Mouse (Mus musculus) hindbrain, embryonic 11.5 days (tissue): ENCODE results near the gene Klf13. TPM values are rescaled to one million over a fixed set of nuclear protein-coding genes. Genes with fewer than 3 reads are reported as not detected.

Experiments used
- ATAC-seq: fragments of 200-750 bp; cut with Nextera tagmentation; 2 replicates; pipeline ENCODE4 v1.8.0; 2017; ENCODE audit warnings: mild to moderate bottlenecking, moderate TSS enrichment, moderate library complexity; ENCODE audit not compliant: low FRiP score
- DNase-seq: peaks from one replicate; pipeline ENCODE4 v3.0.0-alpha.2; 2015; ENCODE audit warnings: low spot score
- H3K27ac ChIP-seq: fragments of 300-500 bp; sonication (generic); 2 replicates; pipeline ENCODE4 v1.5.1; 2014; ENCODE audit warnings: mild to moderate bottlenecking, low read depth, low read length
- H3K27me3 ChIP-seq: fragments of 300-500 bp; sonication (generic); 2 replicates; pipeline ENCODE4 v1.6.1; 2014; ENCODE audit warnings: mild to moderate bottlenecking, low read length, moderate library complexity, mixed read lengths; ENCODE audit not compliant: control insufficient read depth, insufficient read depth
- H3K36me3 ChIP-seq: fragments of 300-500 bp; sonication (generic); 2 replicates; pipeline ENCODE4 v1.6.1; 2014; ENCODE audit warnings: mild to moderate bottlenecking, low read length, moderate library complexity, mixed read lengths; ENCODE audit not compliant: control insufficient read depth, insufficient read depth
- H3K4me1 ChIP-seq: fragments of 300-500 bp; sonication (generic); replicated peaks from 2 replicates; pipeline ENCODE4 v1.6.1; 2014; ENCODE audit warnings: low read length, mixed read lengths; ENCODE audit not compliant: control insufficient read depth, insufficient read depth
- H3K4me2 ChIP-seq: fragments of 300-500 bp; sonication (generic); replicated peaks from 2 replicates; pipeline ENCODE4 v1.6.1; 2014; ENCODE audit warnings: mild to moderate bottlenecking, low read depth, low read length
- H3K4me3 ChIP-seq: fragments of 300-500 bp; sonication (generic); 2 replicates; pipeline ENCODE4 v1.5.1; 2014; ENCODE audit warnings: low read depth, low read length
- H3K9ac ChIP-seq: fragments of 300-500 bp; sonication (generic); 2 replicates; pipeline ENCODE4 v1.6.1; 2014; ENCODE audit warnings: low read depth, low read length
- H3K9me3 ChIP-seq: fragments of 300-500 bp; sonication (generic); 2 replicates; pipeline ENCODE4 v1.6.1; 2016; ENCODE audit warnings: low read length; ENCODE audit not compliant: control insufficient read depth
- WGBS: fragments of 180-500 bp; shearing (Covaris S2); extraction: QIAGEN DNeasy Blood & Tissue Kit; methylation state at CpG from one replicate; pipeline ENCODE4 v1.1.7; 2014; 5-methylcytosine and 5-hydroxymethylcytosine counted together
- polyA plus RNA-seq: library from polyadenylated mRNA; unstranded; fragments of >200 nt; fragmentation: Nextera tagmentation; extraction: Ambion mirVana; gene quantifications from 2 replicates; pipeline ENCODE4 v1.2.1, GENCODE M21; 2014

Gene Klf13
- polyA plus RNA-seq, 1 experiment from 2014 or later: 35.4 TPM

DNA sequence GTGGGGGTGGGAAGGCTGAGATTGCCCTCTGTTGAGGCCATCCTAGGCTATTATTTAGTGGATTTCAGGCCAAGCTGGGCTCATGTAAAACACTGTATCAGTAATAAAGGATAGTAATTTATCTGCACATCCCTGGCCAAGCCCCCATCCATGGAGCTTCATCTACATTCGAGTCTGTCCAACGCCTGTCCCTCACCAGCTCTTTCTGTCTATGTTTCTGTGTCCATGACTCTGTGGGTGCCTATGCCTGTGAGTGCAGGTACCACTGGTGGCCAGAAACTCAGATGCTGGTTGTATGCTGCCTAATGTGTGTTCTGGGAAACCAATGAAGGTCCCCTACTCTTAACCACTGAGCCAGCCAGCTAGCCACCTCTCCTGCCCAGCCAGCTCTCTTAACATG is 38.3 kb downstream of the Klf13 start:
- H3K9me3 ChIP-seq: no peaks in the 10 kb centered on the region
- H3K36me3 ChIP-seq: no peaks in the 10 kb centered on the region
- H3K27ac ChIP-seq: no peak overlapping the region
- no peak overlapping the region for H3K4me3 ChIP-seq
- ATAC-seq (no peak), DNase-seq (no peak)
- H3K4me1 ChIP-seq: peaks cover 5% of the 10 kb centered on the region; the same call in 1 of the 2 replicates
- no peaks in the 10 kb centered on the region for H3K27me3 ChIP-seq
- 88% methylated on average over 2 of the region's 2 CpGs for WGBS
- H3K4me2 ChIP-seq: no peak overlapping the region
- H3K9ac ChIP-seq: no peak overlapping the region

DNA sequence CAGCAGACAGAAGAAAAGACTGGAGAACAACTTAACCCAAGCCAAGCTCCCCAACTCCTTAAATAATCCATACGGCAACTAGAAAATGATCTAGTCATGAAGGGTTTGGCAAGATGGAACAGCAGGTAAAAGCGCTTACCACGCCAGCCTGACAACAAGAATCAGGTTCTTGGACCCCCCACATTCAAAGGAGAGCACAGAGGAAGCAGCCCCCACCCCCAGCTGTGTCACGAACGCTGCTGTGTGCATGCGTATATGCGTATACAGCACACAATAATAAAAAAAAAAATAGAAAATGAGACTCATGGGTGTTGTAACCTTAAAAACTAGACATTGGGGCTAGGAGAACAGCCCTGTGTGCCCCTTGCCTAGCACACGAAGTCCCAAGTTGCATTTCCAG is 38.8 kb downstream of the Klf13 start:
- ATAC-seq (no peak), DNase-seq (no peak)
- Histone ChIP-seq H3K27ac (no peak overlapping the region), H3K4me2 (no peak overlapping the region), H3K9me3 (no peaks in the 10 kb centered on the region), H3K9ac (no peak overlapping the region), H3K4me1 (peaks cover 5% of the 10 kb centered on the region; the same call in 1 of the 2 replicates), H3K27me3 (no peaks in the 10 kb centered on the region), H3K4me3 (no peak overlapping the region), H3K36me3 (no peaks in the 10 kb centered on the region)
- 87% methylated on average over 8 of the region's 8 CpGs for WGBS

DNA sequence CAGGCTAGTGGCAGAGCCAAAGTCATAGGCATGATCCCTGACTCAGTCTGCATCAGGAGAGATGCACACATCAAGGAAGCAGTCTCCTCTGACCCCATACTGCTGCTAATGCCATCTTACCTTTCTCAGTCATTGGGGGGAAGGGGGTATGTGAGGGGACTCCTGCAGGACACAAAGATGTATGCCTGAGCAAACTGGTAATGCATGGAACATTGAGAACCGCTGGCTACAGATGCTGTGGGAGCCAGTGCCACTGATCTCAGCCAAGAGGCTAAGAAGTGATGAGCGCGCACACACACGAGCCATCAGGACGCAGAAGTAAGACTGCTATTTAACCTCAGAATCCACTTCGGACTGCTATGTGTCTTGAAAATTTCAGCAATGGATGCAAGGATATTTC is 40.5 kb downstream of the Klf13 start:
- Histone ChIP-seq H3K27ac (no peak overlapping the region), H3K9ac (no peak overlapping the region), H3K4me2 (no peak overlapping the region), H3K9me3 (no peaks in the 10 kb centered on the region), H3K4me1 (peaks cover 5% of the 10 kb centered on the region; the same call in 1 of the 2 replicates), H3K4me3 (no peak overlapping the region), H3K36me3 (no peaks in the 10 kb centered on the region), H3K27me3 (no peaks in the 10 kb centered on the region)
- DNase-seq (no peak), ATAC-seq (no peak)
- 90% methylated on average over 6 of the region's 6 CpGs for WGBS

DNA sequence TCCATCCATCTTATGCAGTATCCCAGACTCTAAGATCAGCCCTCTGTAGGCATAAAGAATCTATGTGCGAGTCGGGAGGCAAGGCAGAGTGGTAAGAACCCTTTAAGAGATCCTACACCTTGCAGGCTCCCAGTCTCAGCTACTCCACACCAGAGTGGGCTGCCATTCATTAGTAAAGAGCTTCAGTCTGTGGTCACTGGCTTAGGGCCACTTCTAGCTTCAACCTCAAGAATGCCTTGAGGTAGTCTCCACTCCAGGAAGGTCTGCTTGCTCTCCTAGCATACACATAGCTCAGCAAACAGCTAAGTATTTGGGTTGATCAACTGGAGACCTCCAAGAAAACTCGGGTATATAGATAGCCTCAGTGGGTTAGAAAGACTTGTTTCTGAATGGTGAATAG is 41.1 kb downstream of the Klf13 start:
- H3K27ac ChIP-seq: no peak overlapping the region
- no peak overlapping the region; the same call in 1 of the 2 replicates for H3K4me2 ChIP-seq
- WGBS: 54% methylated on average over 3 of the region's 3 CpGs
- DNase-seq: no peak
- H3K36me3 ChIP-seq: no peaks in the 10 kb centered on the region
- peaks cover 5% of the 10 kb centered on the region; the same call in 1 of the 2 replicates for H3K4me1 ChIP-seq
- no peaks in the 10 kb centered on the region for H3K27me3 ChIP-seq
- no peaks in the 10 kb centered on the region for H3K9me3 ChIP-seq
- no peak for ATAC-seq
- no peak overlapping the region for H3K9ac ChIP-seq
- no peak overlapping the region for H3K4me3 ChIP-seq

DNA sequence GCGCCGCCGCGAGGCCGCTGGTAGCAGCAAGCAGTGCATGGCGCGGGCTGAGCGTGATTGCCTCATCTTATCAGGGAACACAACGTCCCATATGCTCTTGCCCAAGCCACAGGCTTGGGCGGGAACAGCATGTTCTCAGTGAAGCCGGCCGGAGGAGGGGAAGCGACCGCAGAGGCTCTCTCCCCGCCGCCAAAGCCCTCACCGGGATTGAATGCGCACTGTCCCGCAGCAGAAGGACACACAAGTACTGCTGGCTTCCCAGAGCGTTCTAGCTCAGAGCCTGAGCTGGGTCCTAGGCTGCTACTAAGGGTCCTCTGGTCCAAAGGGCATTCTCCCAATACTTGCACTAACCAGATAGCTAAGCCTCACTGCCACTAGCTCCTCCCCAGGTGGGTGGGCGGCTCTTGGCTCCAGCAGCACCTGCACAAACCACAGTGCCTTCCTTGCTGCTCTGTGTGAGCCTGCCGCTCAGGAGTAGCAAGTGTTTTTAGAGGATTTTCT is 41.7 kb downstream of the Klf13 start:
- H3K36me3 ChIP-seq: no peaks in the 10 kb centered on the region
- peaks cover 5% of the 10 kb centered on the region; the same call in 1 of the 2 replicates for H3K4me1 ChIP-seq
- H3K4me3 ChIP-seq: peak overlapping the region; percentile 18
- peak; percentile 84 for ATAC-seq
- peak overlapping the region; percentile 54 for H3K4me2 ChIP-seq
- peak overlapping the region; percentile 57 for H3K9ac ChIP-seq
- no peaks in the 10 kb centered on the region for H3K27me3 ChIP-seq
- no peaks in the 10 kb centered on the region for H3K9me3 ChIP-seq
- H3K27ac ChIP-seq: peak overlapping the region; percentile 30; the same call in 1 of the 2 replicates
- 1% methylated on average over 21 of the region's 22 CpGs for WGBS
- DNase-seq: peak; percentile 81

DNA sequence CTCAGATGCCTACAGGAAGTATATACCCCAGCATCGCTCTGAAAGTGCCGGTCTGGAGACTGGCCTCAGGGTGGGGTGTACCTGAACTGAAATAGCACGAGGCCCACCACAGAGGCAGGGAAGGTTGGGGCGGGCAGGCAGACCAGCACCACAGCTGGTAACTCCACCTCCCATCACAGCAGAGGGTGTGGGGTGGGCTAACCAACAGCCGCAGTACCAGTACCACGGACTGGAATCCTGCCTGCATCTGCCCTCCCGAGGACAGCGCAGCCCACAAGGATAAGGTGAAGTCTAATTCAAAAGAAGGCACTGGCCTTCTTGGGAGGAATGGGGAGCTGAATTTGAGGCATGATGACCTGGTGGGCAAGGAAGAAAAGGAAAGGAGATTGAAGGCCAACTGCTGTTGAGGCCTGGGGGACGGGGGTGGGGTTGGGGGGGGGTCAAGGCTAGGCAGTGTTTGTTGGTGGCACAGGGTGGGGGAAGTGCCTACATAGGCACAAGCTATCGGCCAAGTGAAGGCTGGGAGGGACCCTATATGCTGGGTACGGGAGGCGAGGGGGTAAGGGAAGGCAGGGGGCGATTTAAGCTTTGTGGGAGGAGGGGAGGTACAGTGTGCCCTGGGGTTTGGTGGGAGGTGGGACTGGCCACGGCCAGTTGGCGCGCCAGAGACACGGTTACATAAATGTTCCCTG is 42.3 kb downstream of the Klf13 start:
- peak overlapping the region; percentile 18 for H3K4me3 ChIP-seq
- no peak overlapping the region for H3K27ac ChIP-seq
- ATAC-seq: peak; percentile 31

DNA sequence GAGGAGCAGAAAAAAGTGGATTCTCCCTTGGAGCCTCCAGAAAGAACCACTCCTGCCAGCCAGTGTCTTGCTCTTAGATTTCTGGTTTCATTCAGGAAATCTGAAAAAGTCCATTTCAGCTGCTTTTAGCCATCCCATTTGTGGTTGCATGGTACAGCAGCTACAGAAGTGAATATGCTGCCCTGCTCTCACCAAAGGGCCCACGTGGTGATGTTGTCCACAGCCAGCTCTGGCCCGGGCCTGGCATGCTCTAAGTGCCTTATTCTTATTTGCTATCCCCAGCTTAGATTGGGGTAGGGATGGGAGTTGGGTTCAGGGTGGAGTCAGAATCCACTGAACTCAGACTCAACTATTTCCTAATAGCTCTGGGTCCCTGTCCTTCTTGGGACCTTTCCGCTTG is 43.5 kb downstream of the Klf13 start:
- 89% methylated on average over 3 of the region's 3 CpGs for WGBS
- no peak for ATAC-seq
- H3K4me3 ChIP-seq: no peak overlapping the region

More for the DNA sequence above, 42.3 kb downstream of the Klf13 start:
- H3K9me3 ChIP-seq: no peaks in the 10 kb centered on the region
- peak overlapping the region; percentile 54 for H3K4me2 ChIP-seq
- no peaks in the 10 kb centered on the region for H3K27me3 ChIP-seq
- 19% methylated on average over 17 of the region's 17 CpGs for WGBS
- peak overlapping the region; percentile 57; the same call in 1 of the 2 replicates for H3K9ac ChIP-seq
- DNase-seq: no peak
- no peaks in the 10 kb centered on the region for H3K36me3 ChIP-seq
- H3K4me1 ChIP-seq: peaks cover 5% of the 10 kb centered on the region; the same call in 1 of the 2 replicates

DNA sequence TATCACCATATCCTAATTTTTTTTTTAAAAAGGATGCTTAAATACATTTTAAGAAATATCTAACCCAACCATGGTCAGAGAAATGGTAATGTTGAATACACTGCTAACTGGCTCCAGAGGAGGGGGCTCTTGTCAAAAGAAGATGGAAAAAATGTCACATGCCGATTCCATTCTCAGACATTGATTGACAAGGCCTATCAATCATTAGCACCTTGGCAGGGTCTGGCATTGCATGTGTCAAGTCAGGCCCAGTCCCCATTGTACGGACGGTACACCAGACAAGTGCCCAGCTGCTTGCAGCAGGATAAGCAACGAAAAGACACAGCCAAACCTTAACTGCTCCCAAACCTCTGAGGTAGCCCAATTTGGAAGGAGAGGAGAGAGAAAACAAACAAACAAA is 44.1 kb downstream of the Klf13 start:
- no peaks in the 10 kb centered on the region for H3K9me3 ChIP-seq
- no peak overlapping the region for H3K9ac ChIP-seq
- H3K4me3 ChIP-seq: no peak overlapping the region
- no peak overlapping the region for H3K27ac ChIP-seq
- H3K4me2 ChIP-seq: no peak overlapping the region
- DNase-seq (no peak), ATAC-seq (no peak)
- H3K36me3 ChIP-seq: peaks cover 9% of the 10 kb centered on the region; the same call in 1 of the 2 replicates
- H3K27me3 ChIP-seq: no peaks in the 10 kb centered on the region
- peaks cover 5% of the 10 kb centered on the region; the same call in 1 of the 2 replicates for H3K4me1 ChIP-seq
- WGBS: 73% methylated on average over 4 of the region's 4 CpGs

More for the DNA sequence above, 43.5 kb downstream of the Klf13 start:
- peaks cover 6% of the 10 kb centered on the region; the same call in 1 of the 2 replicates for H3K36me3 ChIP-seq
- H3K9ac ChIP-seq: no peak overlapping the region
- H3K4me1 ChIP-seq: peaks cover 5% of the 10 kb centered on the region; the same call in 1 of the 2 replicates
- H3K27ac ChIP-seq: no peak overlapping the region
- no peaks in the 10 kb centered on the region for H3K27me3 ChIP-seq
- H3K4me2 ChIP-seq: no peak overlapping the region
- H3K9me3 ChIP-seq: no peaks in the 10 kb centered on the region
- no peak for DNase-seq

DNA sequence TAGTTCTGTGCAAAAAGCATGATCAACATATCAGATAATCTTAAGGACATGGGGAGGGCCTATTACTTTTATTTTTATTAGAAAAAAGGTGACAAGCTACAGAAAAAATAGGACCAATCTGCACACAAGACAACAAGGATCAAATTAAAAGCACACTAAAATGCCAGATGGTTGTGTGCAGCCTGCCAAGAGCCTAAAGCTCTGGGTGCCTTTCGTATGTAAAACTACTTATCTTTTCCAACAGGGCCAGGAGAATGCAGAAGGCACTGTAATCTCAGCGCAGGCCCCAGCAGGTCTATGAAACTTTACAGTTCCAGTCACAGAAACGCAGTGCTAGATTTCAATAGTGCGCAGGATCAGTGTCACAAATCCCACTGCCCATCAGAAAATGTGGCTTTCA is 45.0 kb downstream of the Klf13 start:
- no peak overlapping the region for H3K27ac ChIP-seq
- no peaks in the 10 kb centered on the region for H3K27me3 ChIP-seq
- 72% methylated on average over 4 of the region's 4 CpGs for WGBS
- DNase-seq: no peak
- ATAC-seq: no peak
- H3K9me3 ChIP-seq: no peaks in the 10 kb centered on the region
- H3K36me3 ChIP-seq: peaks cover 9% of the 10 kb centered on the region; the same call in 1 of the 2 replicates
- H3K4me1 ChIP-seq: peaks cover 5% of the 10 kb centered on the region; the same call in 1 of the 2 replicates
- no peak overlapping the region for H3K4me3 ChIP-seq
- H3K9ac ChIP-seq: no peak overlapping the region
- no peak overlapping the region for H3K4me2 ChIP-seq
